Mouse (Mus musculus): ENCODE measurements at regions not wholly inside any gene's neighbourhood (a gene's known extent, or its start where the extent isn't known, plus 50 kb on each side); places are given as distances from the start of the nearest gene placed in this dataset.

DNA sequence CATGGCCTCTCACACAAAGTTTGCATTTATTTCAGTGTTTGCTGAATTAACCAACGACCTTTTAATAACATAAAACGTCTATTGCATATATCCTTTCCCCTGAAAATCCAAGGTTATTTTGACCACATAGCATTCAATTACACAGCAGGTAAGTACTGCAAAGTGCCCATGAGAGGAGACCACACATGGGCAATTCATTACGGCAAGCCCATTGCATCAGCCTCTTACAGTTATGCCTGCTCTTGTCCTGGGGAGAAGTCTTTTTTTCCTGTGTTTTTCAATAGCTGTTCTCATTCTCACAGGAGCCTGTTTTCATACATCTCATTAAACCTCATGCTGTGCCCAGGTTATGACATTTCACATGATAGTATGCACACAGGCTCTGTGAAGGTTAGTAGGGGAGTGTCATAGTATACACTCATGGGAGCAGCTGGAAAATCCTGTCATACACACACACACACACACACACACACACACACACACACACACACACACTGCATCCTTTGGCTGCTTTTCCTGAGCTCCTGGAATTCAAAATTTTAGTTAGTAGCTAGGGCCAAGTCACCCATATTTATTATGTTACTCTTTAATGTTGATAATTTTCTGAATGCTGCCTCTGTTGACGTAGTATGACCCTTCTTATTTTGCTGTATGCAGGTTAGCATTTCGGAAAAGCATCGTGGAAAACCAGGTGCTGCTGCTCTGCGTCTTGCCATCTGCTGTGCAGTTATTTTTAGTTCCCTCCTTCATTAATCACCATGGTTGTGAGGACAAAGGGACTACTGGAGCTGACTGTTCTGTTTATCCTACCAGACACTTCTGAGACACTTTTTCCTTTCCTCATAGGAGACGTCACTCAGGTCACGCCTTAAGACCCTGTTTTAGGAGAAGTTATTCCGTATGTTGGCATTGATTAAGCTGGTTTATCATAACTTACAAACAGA lies 483.6 kb downstream of the Bckdhb start:
- TF ChIP-seq CTCF (IDR thresholded peaks at IDR 0.05; ENCODE audit: low read depth) (no peak), EP300 (IDR thresholded peaks at IDR 0.05; ENCODE audit: low read depth) (no peak)

Measured in heart, postnatal 0 days (tissue).